Mouse (Mus musculus) neural tube, embryonic 13.5 days (tissue): ENCODE measurements around the gene Tmem9b. TPM values are rescaled to one million over a fixed set of nuclear protein-coding genes. Genes with fewer than 3 reads are reported as not detected.
A peak's percentile ranks its signal among the peaks of the same experiment; 100 is the strongest.

ENCODE experiments used
- ATAC-seq: fragments of 200-750 bp; cut with Nextera tagmentation; 2 replicates; pipeline ENCODE4 v1.8.0; 2017; ENCODE audit warnings: low read depth, mild to moderate bottlenecking, moderate TSS enrichment, moderate library complexity
- H3K27ac ChIP-seq: fragments of 300-500 bp; sonication (generic); replicated peaks from 2 replicates; pipeline ENCODE4 v1.5.1; 2015; ENCODE audit warnings: moderate library complexity, mild to moderate bottlenecking, inconsistent platforms
- H3K27me3 ChIP-seq: fragments of 300-500 bp; sonication (generic); 2 replicates; pipeline ENCODE4 v1.6.1; 2015; ENCODE audit warnings: mild to moderate bottlenecking, inconsistent platforms
- H3K36me3 ChIP-seq: fragments of 300-500 bp; sonication (generic); 2 replicates; pipeline ENCODE4 v1.6.1; 2015; ENCODE audit warnings: mild to moderate bottlenecking, inconsistent platforms
- H3K4me1 ChIP-seq: fragments of 300-500 bp; sonication (generic); replicated peaks from 2 replicates; pipeline ENCODE4 v1.6.1; 2015; ENCODE audit warnings: inconsistent platforms
- H3K4me2 ChIP-seq: fragments of 300-500 bp; sonication (generic); 2 replicates; pipeline ENCODE4 v1.6.1; 2015; ENCODE audit warnings: inconsistent platforms, mild to moderate bottlenecking, moderate library complexity
- H3K4me3 ChIP-seq: fragments of 300-500 bp; sonication (generic); 2 replicates; pipeline ENCODE4 v1.5.1; 2015; ENCODE audit warnings: mild to moderate bottlenecking, inconsistent platforms
- H3K9ac ChIP-seq: fragments of 300-500 bp; sonication (generic); 2 replicates; pipeline ENCODE4 v1.6.1; 2015; ENCODE audit warnings: moderate library complexity, mild to moderate bottlenecking, inconsistent platforms
- H3K9me3 ChIP-seq: fragments of 300-500 bp; sonication (generic); 2 replicates; pipeline ENCODE4 v1.6.1; 2016; ENCODE audit warnings: inconsistent platforms
- WGBS: fragments of 180-500 bp; shearing (Covaris S2); methylation state at CpG from one replicate; pipeline ENCODE4 v1.1.7; 2015; 5-methylcytosine and 5-hydroxymethylcytosine counted together
- polyA plus RNA-seq: library from polyadenylated mRNA; unstranded; fragments of >200 nt; fragmentation: Nextera tagmentation; extraction: Ambion mirVana; gene quantifications from 2 replicates; pipeline ENCODE4 v1.2.1, GENCODE M21; 2015

Gene Tmem9b
- polyA plus RNA-seq, result 106 and 119 TPM in 2 replicates

GRCm38 (mm10) chr7:109752008-109752925, at the start of gene Tmem9b:
Tmem9b (minus strand) TSS chr7:109752875.
- peak within 1 kb of the TSS; percentile 87 for H3K9ac ChIP-seq

DNA sequence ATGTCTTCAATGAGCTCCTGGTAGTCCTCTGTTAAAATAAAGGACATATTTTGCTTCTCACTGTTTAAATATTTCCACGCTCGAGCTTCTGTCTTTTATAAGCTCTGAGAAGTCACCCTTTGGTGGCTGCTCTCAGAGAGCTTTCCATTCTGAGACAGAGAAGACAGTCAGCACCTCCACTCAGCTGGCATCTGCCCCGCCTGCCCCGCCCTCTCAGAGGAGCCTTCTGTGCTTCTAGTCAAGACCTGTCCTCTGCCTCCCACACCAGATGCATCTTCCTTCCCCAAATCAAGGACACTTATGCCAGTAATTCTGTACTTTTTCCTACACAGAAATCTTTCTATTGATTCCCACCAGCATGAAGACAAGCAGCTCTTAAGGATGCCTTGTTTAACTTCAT, 48.0 kb upstream of the Tmem9b start:
- Histone ChIP-seq H3K4me2 (no peak overlapping the region), H3K9me3 (no peaks in the 10 kb centered on the region), H3K4me3 (no peak overlapping the region), H3K27ac (no peak overlapping the region), H3K4me1 (no peaks in the 10 kb centered on the region), H3K9ac (no peak overlapping the region), H3K36me3 (no peaks in the 10 kb centered on the region), H3K27me3 (no peaks in the 10 kb centered on the region)
- WGBS, result 83% methylated on average over 4 of the region's 4 CpGs
- ATAC-seq, result no peak

More at GRCm38 (mm10) chr7:109752008-109752925, at the start of gene Tmem9b:
- peak within 1 kb of the TSS; percentile 76 for H3K4me2 ChIP-seq
- peak; percentile 93 for ATAC-seq
- peaks cover 27% of the 10 kb centered on the region for H3K4me1 ChIP-seq
- H3K36me3 ChIP-seq, result 0 out of 2 replicates have a peak, but pooled peaks cover 13% of the 10 kb centered on the region
- H3K27ac ChIP-seq, result peak within 1 kb of the TSS; percentile 86
- H3K27me3 ChIP-seq, result no peaks in the 10 kb centered on the region
- no peaks in the 10 kb centered on the region for H3K9me3 ChIP-seq
- H3K4me3 ChIP-seq, result peak within 1 kb of the TSS; percentile 62
- under 1% methylated on average over 74 of the region's 74 CpGs for WGBS

DNA sequence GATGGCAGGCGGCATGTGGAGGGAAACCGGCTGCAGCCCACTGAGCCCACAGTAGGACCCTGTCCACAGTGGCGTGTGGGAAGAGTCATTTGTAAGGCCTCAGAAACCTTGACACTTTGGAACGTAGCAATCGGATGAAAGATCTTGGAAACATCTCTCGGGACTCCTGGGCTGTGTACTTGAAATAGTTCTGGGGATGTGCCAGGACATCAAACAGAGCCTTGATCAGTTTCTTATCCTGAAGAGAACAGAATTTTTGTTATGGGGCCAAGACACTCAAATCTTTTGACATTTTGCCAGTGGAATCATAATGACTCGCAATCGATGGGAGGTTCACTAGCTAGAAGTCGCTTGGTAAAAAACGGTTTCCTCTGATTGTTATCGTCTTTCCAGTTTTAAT, 46.5 kb upstream of the Tmem9b start:
- no peak overlapping the region for H3K4me2 ChIP-seq
- no peak for ATAC-seq
- H3K9me3 ChIP-seq, result no peaks in the 10 kb centered on the region
- no peak overlapping the region for H3K4me3 ChIP-seq
- no peak overlapping the region for H3K9ac ChIP-seq
- no peaks in the 10 kb centered on the region for H3K27me3 ChIP-seq
- 0 out of 2 replicates have a peak, but pooled peaks cover 3% of the 10 kb centered on the region for H3K4me1 ChIP-seq
- H3K36me3 ChIP-seq, result no peaks in the 10 kb centered on the region
- WGBS, result 86% methylated on average over 11 of the region's 11 CpGs
- no peak overlapping the region for H3K27ac ChIP-seq

DNA sequence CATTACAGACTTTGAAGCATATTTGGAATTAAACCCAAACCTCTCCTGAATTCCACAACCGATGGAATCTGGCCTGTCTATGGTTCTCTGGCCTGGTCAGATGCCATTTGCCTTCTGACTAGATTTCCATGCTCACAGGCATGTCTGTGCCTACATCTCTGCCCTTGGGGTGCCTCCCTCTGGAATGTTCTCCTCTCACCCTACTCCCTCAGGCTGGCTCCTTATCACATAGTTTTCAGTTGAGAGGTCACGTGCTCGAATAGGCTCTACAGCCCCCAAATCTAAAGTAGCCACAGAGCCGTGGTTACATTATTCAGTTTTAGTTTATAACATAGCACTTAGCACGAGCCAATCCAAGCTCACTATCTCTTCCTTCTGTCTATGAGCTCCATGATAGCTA, 42.9 kb upstream of the Tmem9b start:
- no peak for ATAC-seq
- Histone ChIP-seq H3K9ac (no peak overlapping the region), H3K27me3 (no peaks in the 10 kb centered on the region), H3K4me3 (no peak overlapping the region), H3K9me3 (no peaks in the 10 kb centered on the region), H3K27ac (no peak overlapping the region), H3K36me3 (no peaks in the 10 kb centered on the region), H3K4me2 (no peak overlapping the region), H3K4me1 (0 out of 2 replicates have a peak, but pooled peaks cover 7% of the 10 kb centered on the region)
- 83% methylated on average over 5 of the region's 5 CpGs for WGBS

- H3K27ac ChIP-seq, result no peak overlapping the region
- no peak overlapping the region for H3K4me2 ChIP-seq
- no peak for ATAC-seq
- H3K4me3 ChIP-seq, result no peak overlapping the region
- 0 out of 2 replicates have a peak, but pooled peaks cover 7% of the 10 kb centered on the region for H3K4me1 ChIP-seq
- H3K9me3 ChIP-seq, result no peaks in the 10 kb centered on the region
- no peaks in the 10 kb centered on the region for H3K36me3 ChIP-seq
- 71% methylated on average over 2 of the region's 2 CpGs for WGBS
- no peaks in the 10 kb centered on the region for H3K27me3 ChIP-seq
- no peak overlapping the region for H3K9ac ChIP-seq
Observed at GRCm38 (mm10) chr7:109794556-109794955, 41.9 kb upstream of the Tmem9b start.

DNA sequence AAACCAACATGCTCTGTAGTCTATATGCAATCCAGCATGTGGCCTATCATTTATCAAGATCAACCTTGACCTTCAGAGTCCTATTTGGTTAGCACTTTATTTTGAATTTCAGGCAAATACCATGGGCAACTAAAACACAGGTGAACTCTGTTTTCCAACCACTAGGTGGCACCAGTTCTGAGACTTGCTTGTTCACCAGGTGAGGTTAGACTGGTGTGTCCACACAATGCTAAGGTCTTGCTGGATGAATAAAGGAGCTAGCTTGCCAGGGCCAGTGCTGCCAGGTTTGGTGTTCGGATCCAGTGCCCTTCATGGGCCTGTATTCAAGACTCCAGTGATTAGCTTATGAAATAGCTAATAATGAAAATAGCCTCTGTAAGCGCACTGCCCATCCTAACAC, 40.1 kb upstream of the Tmem9b start:
- ATAC-seq, result no peak
- Histone ChIP-seq H3K4me2 (no peak overlapping the region), H3K4me3 (no peak overlapping the region), H3K36me3 (no peaks in the 10 kb centered on the region), H3K9ac (no peak overlapping the region), H3K27me3 (no peaks in the 10 kb centered on the region), H3K4me1 (0 out of 2 replicates have a peak, but pooled peaks cover 7% of the 10 kb centered on the region), H3K9me3 (no peaks in the 10 kb centered on the region), H3K27ac (no peak overlapping the region)
- WGBS, result 80% methylated on average over 2 of the region's 2 CpGs

DNA sequence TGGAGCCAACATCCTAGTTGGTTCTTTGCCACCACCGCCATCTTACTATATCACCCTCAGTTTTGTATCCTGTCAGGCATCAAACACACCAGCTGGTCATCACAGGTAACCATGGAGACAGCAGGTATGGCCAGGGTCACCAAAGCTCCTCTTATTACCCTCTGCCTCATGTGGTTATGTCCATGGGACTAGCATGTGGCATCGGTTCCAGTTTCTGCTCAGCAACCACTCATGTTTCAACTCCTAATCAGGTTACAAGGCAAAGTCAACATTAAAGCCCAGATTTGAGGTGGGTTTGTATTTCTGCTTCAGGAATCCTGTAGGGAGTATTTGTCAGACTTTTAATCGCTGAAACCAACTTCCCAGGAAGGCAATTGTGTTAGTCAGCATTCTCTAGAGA, 38.1 kb upstream of the Tmem9b start:
- WGBS, result 83% methylated on average over 3 of the region's 3 CpGs
- Histone ChIP-seq H3K36me3 (no peaks in the 10 kb centered on the region), H3K27me3 (no peaks in the 10 kb centered on the region), H3K4me1 (0 out of 2 replicates have a peak, but pooled peaks cover 7% of the 10 kb centered on the region), H3K9me3 (no peaks in the 10 kb centered on the region), H3K4me2 (no peak overlapping the region), H3K4me3 (no peak overlapping the region), H3K27ac (no peak overlapping the region), H3K9ac (no peak overlapping the region)
- ATAC-seq, result no peak

- H3K27ac ChIP-seq, result no peak overlapping the region
- 88% methylated on average over 2 of the region's 2 CpGs for WGBS
- no peaks in the 10 kb centered on the region for H3K4me1 ChIP-seq
- H3K4me2 ChIP-seq, result no peak overlapping the region
- no peaks in the 10 kb centered on the region for H3K9me3 ChIP-seq
- no peak overlapping the region for H3K9ac ChIP-seq
- no peak overlapping the region for H3K4me3 ChIP-seq
- H3K36me3 ChIP-seq, result no peaks in the 10 kb centered on the region
- H3K27me3 ChIP-seq, result peaks cover 13% of the 10 kb centered on the region
- no peak for ATAC-seq
Observed at GRCm38 (mm10) chr7:109787860-109788259, 35.2 kb upstream of the Tmem9b start.

GRCm38 (mm10) chr7:109783281-109783680, 30.6 kb upstream of the Tmem9b start:
- H3K4me1 ChIP-seq, result peaks cover 15% of the 10 kb centered on the region
- 43% methylated on average over 7 of the region's 7 CpGs for WGBS

DNA sequence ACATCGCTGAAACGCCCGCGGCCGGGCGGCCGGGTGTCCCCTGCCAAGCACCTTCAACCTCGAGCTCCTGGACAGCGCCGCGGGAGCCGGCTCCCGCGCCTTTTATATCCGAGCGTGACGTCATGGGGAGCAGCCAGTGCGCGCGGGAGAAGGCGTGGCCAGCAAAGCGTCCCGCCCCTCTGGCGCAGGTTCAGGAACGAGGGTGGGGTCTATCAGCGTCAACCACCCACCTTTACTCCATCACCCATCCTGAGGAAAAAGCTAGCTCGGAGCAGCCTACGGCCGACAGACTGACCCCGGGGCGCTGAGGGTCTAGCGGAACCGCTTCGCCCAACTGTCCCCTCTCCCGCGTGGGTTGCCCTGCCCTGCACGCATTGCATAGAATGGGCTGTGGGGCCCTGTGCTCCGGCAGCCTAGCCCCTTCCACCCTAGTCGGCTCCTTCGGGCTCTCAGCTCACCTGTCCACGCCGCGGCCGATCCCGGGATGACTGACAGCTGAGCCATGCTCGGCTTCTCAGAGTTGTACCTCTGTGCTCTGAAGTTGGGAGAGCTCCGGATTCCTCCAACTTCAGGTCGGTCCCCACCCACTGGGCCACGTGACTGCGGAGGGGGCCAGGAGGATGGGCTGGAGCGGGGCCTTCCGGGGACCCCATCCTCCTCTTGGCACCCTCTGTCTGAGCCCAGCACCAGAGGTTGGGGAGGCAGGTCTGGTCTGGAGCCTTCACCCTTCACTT, 29.0 kb upstream of the Tmem9b start, which contains the start of gene Nrip3:
Gene Nrip3 (minus strand): TSS at position 556 of the 734 bp plus-strand sequence.
- H3K4me2 ChIP-seq, result peak within 1 kb of the TSS; percentile 98
- peaks cover 58% of the 10 kb centered on the region for H3K27me3 ChIP-seq
- peak; percentile 91 for ATAC-seq
- H3K9me3 ChIP-seq, result no peaks in the 10 kb centered on the region
- no peak within 1 kb of the TSS for H3K27ac ChIP-seq
- H3K4me3 ChIP-seq, result peak within 1 kb of the TSS; percentile 51
- H3K9ac ChIP-seq, result peak within 1 kb of the TSS; percentile 65
- peaks cover 15% of the 10 kb centered on the region for H3K4me1 ChIP-seq
- WGBS, result 2% methylated on average over 52 of the region's 52 CpGs
- H3K36me3 ChIP-seq, result no peaks in the 10 kb centered on the region

More at GRCm38 (mm10) chr7:109783281-109783680, 30.6 kb upstream of the Tmem9b start:
- Histone ChIP-seq H3K4me3 (no peak overlapping the region), H3K27ac (no peak overlapping the region), H3K27me3 (peaks cover 55% of the 10 kb centered on the region), H3K9me3 (no peaks in the 10 kb centered on the region), H3K4me2 (no peak overlapping the region), H3K9ac (no peak overlapping the region), H3K36me3 (no peaks in the 10 kb centered on the region)
- ATAC-seq, result no peak

DNA sequence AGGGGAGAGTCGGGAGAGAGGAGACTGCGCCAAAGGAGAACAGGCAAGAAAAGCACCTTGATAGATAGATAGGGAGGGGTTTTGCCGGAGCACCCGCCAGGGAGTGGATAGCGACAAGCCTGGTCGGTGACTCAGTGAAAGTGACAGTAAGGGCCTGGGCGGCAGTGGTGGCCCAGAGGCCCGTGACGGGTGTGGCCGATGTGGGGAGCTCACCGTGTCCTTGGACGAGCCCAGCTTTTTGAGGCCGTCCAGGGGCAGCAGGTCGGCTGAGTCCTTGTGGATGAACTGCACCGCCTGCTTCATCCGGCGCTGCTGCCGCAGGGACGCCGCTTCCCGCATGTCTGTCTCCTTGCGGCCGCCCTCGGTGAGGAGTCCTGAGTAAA, 28.4 kb upstream of the Tmem9b start:
- Histone ChIP-seq H3K4me3 (peak overlapping the region; percentile 51), H3K27me3 (peaks cover 58% of the 10 kb centered on the region), H3K9ac (peak overlapping the region; percentile 65), H3K4me1 (peaks cover 15% of the 10 kb centered on the region), H3K4me2 (peak overlapping the region; percentile 98), H3K27ac (no peak overlapping the region), H3K9me3 (no peaks in the 10 kb centered on the region), H3K36me3 (no peaks in the 10 kb centered on the region)
- peak; percentile 68 for ATAC-seq
- WGBS, result 1% methylated on average over 24 of the region's 24 CpGs

- H3K4me1 ChIP-seq, result no peaks in the 10 kb centered on the region
- H3K27me3 ChIP-seq, result no peaks in the 10 kb centered on the region
- H3K4me2 ChIP-seq, result no peak overlapping the region
- H3K4me3 ChIP-seq, result no peak overlapping the region
- H3K9me3 ChIP-seq, result no peaks in the 10 kb centered on the region
- H3K27ac ChIP-seq, result no peak overlapping the region
- no peak for ATAC-seq
- H3K9ac ChIP-seq, result no peak overlapping the region
- H3K36me3 ChIP-seq, result no peaks in the 10 kb centered on the region
Observed at GRCm38 (mm10) chr7:109772251-109772650, 19.6 kb upstream of the Tmem9b start.
